Mouse (Mus musculus) testis, postnatal 14 days (tissue): Measurements from ENCODE around the gene Klhl8.

ENCODE experiments used
- DNase-seq: peaks from one replicate; pipeline ENCODE4 v3.0.0; 2021; ENCODE audit warnings: low spot score

The Klhl8 gene

GRCm38 (mm10) chr5:103813997-103814542 is 97.0 kb downstream of the Klhl8 start:
- DNase-seq, result no peak

DNA sequence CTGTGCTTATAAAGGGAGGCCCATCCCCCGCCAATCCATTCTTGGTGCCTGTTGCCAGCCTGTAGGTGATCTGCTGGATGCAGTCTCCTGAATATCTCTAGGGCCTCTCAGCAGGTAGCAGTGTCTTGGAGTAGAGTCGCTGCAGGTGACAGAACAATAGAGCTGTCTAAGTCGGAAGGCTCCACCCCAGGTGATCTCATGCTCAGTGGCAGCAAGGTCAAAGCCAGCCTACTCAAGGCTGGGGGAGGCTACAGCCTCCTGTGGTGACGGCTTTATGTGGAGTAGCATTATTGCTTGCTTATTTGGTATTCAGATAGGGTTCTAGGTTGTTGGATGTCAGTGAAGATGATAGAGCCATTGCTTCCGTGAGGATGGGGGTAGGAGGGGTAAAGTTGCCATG is 97.8 kb downstream of the Klhl8 start:
- no peak for DNase-seq
